Mouse (Mus musculus): Measurements from ENCODE around the gene Wnt6.

GRCm38 (mm10) chr1:74774062-74774461 is 2.4 kb downstream of the Wnt6 start:
- TF ChIP-seq CTCF (IDR thresholded peaks at IDR 0.05; ENCODE audit: low read depth) (no peak), EP300 (IDR thresholded peaks at IDR 0.05; ENCODE audit: low read depth) (no peak)

Data from heart, postnatal 0 days (tissue).